Mouse (Mus musculus): Measurements from ENCODE around the gene Srgap2. TPM values are rescaled to one million over a fixed set of nuclear protein-coding genes. Genes with fewer than 3 reads are reported as not detected.
A peak's percentile ranks its signal among the peaks of the same experiment; 100 is the strongest.

The Srgap2 gene
- polyA plus RNA-seq, 1 experiment from 2014 or later = 18.6 TPM

DNA sequence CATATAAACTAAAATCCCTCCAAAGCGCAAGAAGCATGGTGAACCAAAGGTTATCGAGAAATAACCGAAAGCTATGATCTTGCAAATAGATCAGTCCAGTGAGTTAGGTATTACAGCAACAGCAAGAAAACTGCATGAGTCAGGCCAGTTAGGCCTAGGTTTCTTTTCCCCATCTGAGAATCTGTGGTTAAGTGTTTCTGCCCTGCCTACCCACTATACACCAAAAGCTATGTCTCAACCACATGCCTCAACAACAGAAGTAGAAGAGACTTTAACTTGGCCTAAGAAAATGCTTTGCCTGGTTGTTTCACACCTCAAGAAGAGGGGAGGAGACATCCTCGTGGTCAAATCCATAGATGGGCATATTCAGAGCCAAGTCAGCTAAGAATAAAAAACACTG is 80.6 kb downstream of the Srgap2 start:
- 93% methylated on average over 4 of the region's 4 CpGs for WGBS
- ATAC-seq (ENCODE audit: insufficient number of reproducible peaks, low FRiP score) = no peak

DNA sequence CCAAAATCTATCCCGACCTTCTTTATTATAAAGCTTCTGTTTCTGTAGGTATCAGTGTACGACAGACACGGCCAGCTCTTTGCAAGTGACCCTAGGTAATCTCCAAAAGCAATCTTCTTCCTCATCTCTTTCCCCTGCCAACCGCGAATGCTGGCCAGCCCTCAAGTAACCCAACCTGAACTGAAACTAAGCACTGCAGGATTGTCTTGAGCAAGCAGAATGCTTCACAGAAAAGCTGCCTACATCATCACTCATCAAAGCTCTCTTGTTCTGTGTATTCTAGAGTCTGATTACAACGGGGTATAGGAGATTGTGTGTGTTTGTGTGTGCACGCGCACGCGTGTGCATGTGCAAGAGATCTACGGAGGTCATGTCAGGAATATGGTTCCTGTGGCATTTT is 88.6 kb downstream of the Srgap2 start:
- Histone ChIP-seq H3K9ac (no peak overlapping the region), H3K4me1 (replicated peaks) (peaks cover 20% of the 10 kb centered on the region), H3K27ac (ENCODE audit: poor library complexity, severe bottlenecking) (no peak overlapping the region), H3K27me3 (replicated peaks) (no peaks in the 10 kb centered on the region), H3K36me3 (peaks cover 3% of the 10 kb centered on the region; the same call in 1 of the 2 replicates), H3K4me2 (no peak overlapping the region), H3K9me3 (replicated peaks) (no peaks in the 10 kb centered on the region), H3K4me3 (no peak overlapping the region)
- no peak for ATAC-seq (ENCODE audit: insufficient number of reproducible peaks, low FRiP score)
- WGBS = 82% methylated on average over 11 of the region's 11 CpGs

More for the DNA sequence above, 80.6 kb downstream of the Srgap2 start:
- peaks cover 24% of the 10 kb centered on the region for H3K4me1 ChIP-seq (replicated peaks)
- no peaks in the 10 kb centered on the region for H3K9me3 ChIP-seq (replicated peaks)
- no peak overlapping the region for H3K27ac ChIP-seq (ENCODE audit: poor library complexity, severe bottlenecking)
- H3K4me2 ChIP-seq = no peak overlapping the region
- H3K9ac ChIP-seq = no peak overlapping the region
- no peaks in the 10 kb centered on the region for H3K36me3 ChIP-seq
- H3K27me3 ChIP-seq (replicated peaks) = no peaks in the 10 kb centered on the region
- no peak overlapping the region for H3K4me3 ChIP-seq

DNA sequence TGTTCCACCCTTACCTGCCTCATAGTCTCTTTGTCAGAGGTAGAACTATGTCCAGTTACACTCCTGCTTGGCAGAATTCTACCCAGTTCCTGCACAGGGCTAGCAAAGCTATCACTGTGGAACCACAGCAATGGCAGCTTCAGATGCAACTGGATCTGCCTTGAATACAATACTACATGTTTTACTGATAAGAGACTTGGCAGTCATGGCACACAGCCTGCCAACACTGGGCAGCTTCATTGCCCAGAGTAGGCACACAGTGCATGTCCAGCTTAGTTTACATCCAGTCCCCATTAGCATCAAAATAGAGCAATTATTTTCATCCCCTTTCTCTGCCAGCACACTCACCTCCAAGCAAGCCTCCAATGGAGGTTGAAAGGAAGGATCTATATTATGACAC is 89.2 kb downstream of the Srgap2 start:
- H3K36me3 ChIP-seq = peaks cover 3% of the 10 kb centered on the region; the same call in 1 of the 2 replicates
- no peak overlapping the region for H3K4me3 ChIP-seq

DNA sequence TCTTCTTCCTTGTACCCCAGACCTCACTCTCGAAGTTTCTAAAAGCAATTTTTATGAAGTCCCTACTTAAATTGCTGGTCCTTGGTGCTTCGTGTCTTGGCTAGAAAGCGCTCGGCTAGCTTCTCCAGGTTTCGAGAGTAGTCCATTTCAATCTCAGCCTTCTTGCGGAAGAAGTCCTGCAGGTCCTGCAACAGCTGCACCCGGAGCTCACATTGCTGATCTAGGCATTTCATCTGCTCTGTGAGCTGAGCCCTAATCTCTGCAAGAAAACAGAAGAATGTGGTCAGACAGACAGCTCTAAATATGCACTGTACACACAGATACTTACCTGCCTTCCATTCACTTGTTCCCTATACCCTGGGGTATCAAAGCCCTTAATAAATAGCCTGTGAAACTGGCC is 90.5 kb downstream of the Srgap2 start:
- Histone ChIP-seq H3K4me1 (replicated peaks) (peaks cover 35% of the 10 kb centered on the region), H3K9ac (no peak overlapping the region), H3K27me3 (replicated peaks) (no peaks in the 10 kb centered on the region), H3K4me3 (no peak overlapping the region), H3K27ac (ENCODE audit: poor library complexity, severe bottlenecking) (no peak overlapping the region), H3K4me2 (no peak overlapping the region), H3K36me3 (peaks cover 3% of the 10 kb centered on the region; the same call in 1 of the 2 replicates), H3K9me3 (replicated peaks) (no peaks in the 10 kb centered on the region)
- ATAC-seq (ENCODE audit: insufficient number of reproducible peaks, low FRiP score) = no peak
- 78% methylated on average over 7 of the region's 7 CpGs for WGBS

More for the DNA sequence above, 89.2 kb downstream of the Srgap2 start:
- H3K27me3 ChIP-seq (replicated peaks) = no peaks in the 10 kb centered on the region
- peaks cover 25% of the 10 kb centered on the region for H3K4me1 ChIP-seq (replicated peaks)
- H3K4me2 ChIP-seq = no peak overlapping the region
- H3K9ac ChIP-seq = no peak overlapping the region
- ATAC-seq (ENCODE audit: insufficient number of reproducible peaks, low FRiP score) = no peak
- H3K27ac ChIP-seq (ENCODE audit: poor library complexity, severe bottlenecking) = no peak overlapping the region
- no peaks in the 10 kb centered on the region for H3K9me3 ChIP-seq (replicated peaks)

DNA sequence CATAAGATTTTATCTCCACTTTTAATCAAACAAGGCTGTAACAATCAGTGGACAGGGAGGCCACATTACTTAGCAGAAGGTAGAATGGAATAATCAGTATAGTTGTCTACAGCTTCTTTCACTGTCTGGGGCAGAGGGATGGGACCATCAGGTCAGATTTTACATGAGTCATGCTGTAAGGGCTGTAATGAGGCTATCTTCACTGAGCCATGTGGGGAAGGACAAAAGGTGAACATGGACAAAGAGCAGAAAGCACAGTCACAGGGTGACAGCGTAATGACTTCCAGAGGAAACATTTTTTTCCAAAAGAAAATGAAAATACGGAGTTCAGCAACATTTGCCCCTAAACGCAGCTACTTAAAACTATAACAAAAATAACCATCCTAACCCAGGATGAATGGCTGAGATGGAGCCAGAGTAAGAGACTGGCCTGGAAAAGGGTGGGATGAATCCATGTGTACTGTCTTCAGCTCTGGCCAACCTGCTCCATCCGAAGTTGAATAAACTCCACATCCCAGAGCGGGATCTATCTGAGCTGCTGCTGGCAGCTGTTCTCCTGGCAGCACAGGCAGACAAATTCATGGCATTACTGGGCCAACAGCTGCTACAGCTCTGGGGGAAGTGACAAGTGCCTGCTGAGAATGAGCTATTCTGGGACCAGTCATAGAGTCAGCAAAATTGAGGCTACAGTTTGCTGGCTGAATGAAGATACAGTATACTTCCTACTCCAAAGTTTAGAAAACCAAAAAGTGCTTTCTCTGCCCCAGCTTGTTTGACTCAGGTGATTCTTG is 95.5 kb downstream of the Srgap2 start:
- ATAC-seq (ENCODE audit: insufficient number of reproducible peaks, low FRiP score) = peak; percentile 67; the same call in 1 of the 2 replicates
- H3K9me3 ChIP-seq (replicated peaks) = no peaks in the 10 kb centered on the region
- H3K36me3 ChIP-seq = peaks cover 6% of the 10 kb centered on the region; the same call in 1 of the 2 replicates
- H3K4me1 ChIP-seq (replicated peaks) = peaks cover 49% of the 10 kb centered on the region
- H3K27ac ChIP-seq (ENCODE audit: poor library complexity, severe bottlenecking) = peak overlapping the region; percentile 86
- H3K4me2 ChIP-seq = peak overlapping the region; percentile 49
- no peak overlapping the region for H3K4me3 ChIP-seq
- 34% methylated on average over 5 of the region's 5 CpGs for WGBS
- no peaks in the 10 kb centered on the region for H3K27me3 ChIP-seq (replicated peaks)
- no peak overlapping the region for H3K9ac ChIP-seq

DNA sequence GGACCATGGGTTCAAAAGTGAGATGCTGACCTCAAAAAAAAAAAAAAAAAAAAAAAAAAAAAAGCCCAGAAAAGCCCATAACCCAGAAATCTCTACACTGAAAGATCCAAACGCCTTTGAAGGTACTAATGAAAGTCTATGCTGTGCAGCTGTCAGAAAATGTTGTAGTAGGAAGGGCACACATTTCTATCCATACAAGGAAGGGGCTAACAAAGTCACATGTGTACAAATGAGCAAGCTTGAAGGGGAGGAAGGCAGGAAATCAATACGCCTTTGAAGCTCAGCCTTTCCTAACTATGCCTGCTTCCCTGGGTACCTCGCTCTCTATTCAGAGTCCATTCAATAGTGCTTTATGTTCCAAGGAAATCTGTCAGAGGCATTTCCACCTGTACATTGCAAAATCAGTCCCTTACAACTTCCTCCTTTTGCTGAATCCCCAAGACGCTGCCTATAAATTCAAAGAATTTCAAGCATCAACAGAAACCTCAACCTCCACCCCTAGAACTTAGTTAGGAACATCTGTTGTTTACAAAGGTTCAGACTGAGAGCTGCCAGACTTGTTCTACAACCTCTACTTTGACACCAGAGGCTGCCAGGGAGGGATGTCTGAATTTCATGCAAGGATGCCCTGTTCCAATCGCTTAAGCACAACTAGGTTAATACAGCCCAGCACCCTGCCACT is 99.9 kb downstream of the Srgap2 start:
- H3K4me2 ChIP-seq = no peak overlapping the region

DNA sequence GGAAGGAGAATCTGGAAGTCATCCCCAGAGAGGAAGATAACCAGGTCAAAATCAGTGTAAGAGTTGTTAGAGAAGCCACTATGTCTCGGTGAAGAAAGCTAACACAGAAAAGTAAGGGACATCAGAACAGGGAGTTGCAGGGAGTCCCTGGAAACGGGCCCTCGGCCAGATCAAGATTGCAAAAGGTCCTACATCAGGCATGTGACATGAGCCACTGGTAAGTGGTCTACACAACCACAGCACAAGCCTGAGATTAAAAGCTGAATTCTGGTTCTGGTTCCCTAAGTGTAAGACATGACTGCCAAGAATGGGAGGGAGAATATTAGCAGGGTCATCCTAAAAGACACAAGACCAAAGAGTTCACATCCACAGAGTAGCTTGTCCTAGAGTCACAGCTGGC is 104.1 kb downstream of the Srgap2 start:
- H3K27me3 ChIP-seq (replicated peaks) = no peaks in the 10 kb centered on the region
- no peak overlapping the region for H3K4me2 ChIP-seq
- H3K4me3 ChIP-seq = no peak overlapping the region
- peaks cover 44% of the 10 kb centered on the region for H3K4me1 ChIP-seq (replicated peaks)
- 66% methylated on average over 3 of the region's 3 CpGs for WGBS
- H3K27ac ChIP-seq (ENCODE audit: poor library complexity, severe bottlenecking) = no peak overlapping the region
- no peak for ATAC-seq (ENCODE audit: insufficient number of reproducible peaks, low FRiP score)
- peaks cover 2% of the 10 kb centered on the region; the same call in 1 of the 2 replicates for H3K36me3 ChIP-seq
- no peaks in the 10 kb centered on the region for H3K9me3 ChIP-seq (replicated peaks)
- no peak overlapping the region for H3K9ac ChIP-seq

More for the DNA sequence above, 99.9 kb downstream of the Srgap2 start:
- Histone ChIP-seq H3K9ac (no peak overlapping the region), H3K27me3 (replicated peaks) (no peaks in the 10 kb centered on the region), H3K36me3 (peaks cover 6% of the 10 kb centered on the region; the same call in 1 of the 2 replicates), H3K4me1 (replicated peaks) (peaks cover 38% of the 10 kb centered on the region), H3K27ac (ENCODE audit: poor library complexity, severe bottlenecking) (no peak overlapping the region), H3K4me3 (no peak overlapping the region), H3K9me3 (replicated peaks) (no peaks in the 10 kb centered on the region)
- WGBS = 38% methylated on average over 5 of the region's 5 CpGs
- ATAC-seq (ENCODE audit: insufficient number of reproducible peaks, low FRiP score) = no peak

DNA sequence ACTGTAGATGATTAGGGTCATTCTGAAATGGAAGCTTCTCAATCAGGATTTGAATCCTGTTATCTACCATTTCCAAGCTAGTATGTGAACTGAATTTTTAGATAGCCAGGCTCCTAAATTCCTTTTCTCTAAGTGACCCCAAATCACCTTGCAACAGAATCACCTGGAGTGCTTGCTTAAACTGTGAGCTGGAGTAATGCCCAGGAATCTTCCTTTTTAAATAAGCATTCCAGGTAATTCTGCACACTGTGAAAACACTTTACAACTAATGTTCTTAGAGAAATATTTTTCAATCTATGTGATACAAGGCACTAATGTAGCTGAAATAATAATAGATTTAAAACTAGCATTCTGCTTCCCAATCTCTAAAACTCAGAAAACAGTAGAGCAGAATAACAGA is 106.0 kb downstream of the Srgap2 start:
- no peak for ATAC-seq (ENCODE audit: insufficient number of reproducible peaks, low FRiP score)
- Histone ChIP-seq H3K27ac (ENCODE audit: poor library complexity, severe bottlenecking) (peak overlapping the region; percentile 54), H3K27me3 (replicated peaks) (no peaks in the 10 kb centered on the region), H3K4me2 (no peak overlapping the region), H3K4me1 (replicated peaks) (peaks cover 48% of the 10 kb centered on the region), H3K9ac (no peak overlapping the region), H3K9me3 (replicated peaks) (no peaks in the 10 kb centered on the region), H3K36me3 (peaks cover 2% of the 10 kb centered on the region; the same call in 1 of the 2 replicates), H3K4me3 (no peak overlapping the region)

DNA sequence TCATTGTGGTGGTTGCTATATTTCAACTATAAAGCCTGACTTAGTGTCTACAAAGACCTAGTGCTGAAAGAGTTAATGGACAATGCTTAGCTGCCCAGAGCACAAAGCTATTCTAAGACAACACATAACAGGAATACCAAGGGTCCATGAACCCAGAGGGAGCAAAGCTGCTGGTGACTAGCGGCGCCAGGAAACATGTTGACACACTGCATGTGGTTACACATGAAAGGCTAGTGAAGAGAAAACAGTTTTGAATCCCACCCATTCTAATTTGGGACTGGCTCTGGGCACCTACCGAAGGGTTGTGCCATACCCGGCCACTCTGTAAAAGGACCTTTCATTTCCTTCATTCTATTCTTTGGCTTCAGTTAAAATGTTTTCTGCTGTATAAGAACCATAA is 106.5 kb downstream of the Srgap2 start:
- 31% methylated on average over 4 of the region's 4 CpGs for WGBS
- H3K36me3 ChIP-seq = peaks cover 2% of the 10 kb centered on the region; the same call in 1 of the 2 replicates
- peaks cover 48% of the 10 kb centered on the region for H3K4me1 ChIP-seq (replicated peaks)
- H3K4me3 ChIP-seq = no peak overlapping the region
- H3K9me3 ChIP-seq (replicated peaks) = no peaks in the 10 kb centered on the region
- H3K27me3 ChIP-seq (replicated peaks) = no peaks in the 10 kb centered on the region
- H3K9ac ChIP-seq = no peak overlapping the region
- H3K4me2 ChIP-seq = peak overlapping the region; percentile 31
- ATAC-seq (ENCODE audit: insufficient number of reproducible peaks, low FRiP score) = no peak
- H3K27ac ChIP-seq (ENCODE audit: poor library complexity, severe bottlenecking) = peak overlapping the region; percentile 54

DNA sequence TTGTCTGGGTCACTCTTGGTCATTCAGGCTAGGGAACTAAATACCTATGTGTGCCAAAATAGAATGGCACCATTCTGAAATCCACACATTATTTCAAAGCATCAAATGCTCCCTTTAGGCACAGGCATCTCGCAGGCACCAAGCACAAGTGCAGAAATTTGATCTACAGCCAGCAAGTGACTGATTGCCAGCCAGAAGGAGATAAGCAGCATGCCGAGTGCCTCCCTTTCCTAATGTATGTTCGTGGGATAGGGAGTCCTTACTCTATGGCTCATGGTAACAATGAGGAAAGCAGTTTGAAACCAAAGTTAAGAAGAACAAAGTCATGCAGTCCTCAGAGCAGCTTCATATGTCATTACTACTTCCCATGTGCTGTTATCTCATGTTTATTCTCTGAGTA is 107.8 kb downstream of the Srgap2 start:
- WGBS = 6% methylated on average over 3 of the region's 3 CpGs
- Histone ChIP-seq H3K9me3 (replicated peaks) (no peaks in the 10 kb centered on the region), H3K4me2 (peak overlapping the region; percentile 18; the same call in 1 of the 2 replicates), H3K4me3 (no peak overlapping the region), H3K27me3 (replicated peaks) (no peaks in the 10 kb centered on the region), H3K9ac (no peak overlapping the region), H3K36me3 (no peaks in the 10 kb centered on the region), H3K4me1 (replicated peaks) (peaks cover 50% of the 10 kb centered on the region), H3K27ac (ENCODE audit: poor library complexity, severe bottlenecking) (peak overlapping the region; percentile 54)
- no peak for ATAC-seq (ENCODE audit: insufficient number of reproducible peaks, low FRiP score)

DNA sequence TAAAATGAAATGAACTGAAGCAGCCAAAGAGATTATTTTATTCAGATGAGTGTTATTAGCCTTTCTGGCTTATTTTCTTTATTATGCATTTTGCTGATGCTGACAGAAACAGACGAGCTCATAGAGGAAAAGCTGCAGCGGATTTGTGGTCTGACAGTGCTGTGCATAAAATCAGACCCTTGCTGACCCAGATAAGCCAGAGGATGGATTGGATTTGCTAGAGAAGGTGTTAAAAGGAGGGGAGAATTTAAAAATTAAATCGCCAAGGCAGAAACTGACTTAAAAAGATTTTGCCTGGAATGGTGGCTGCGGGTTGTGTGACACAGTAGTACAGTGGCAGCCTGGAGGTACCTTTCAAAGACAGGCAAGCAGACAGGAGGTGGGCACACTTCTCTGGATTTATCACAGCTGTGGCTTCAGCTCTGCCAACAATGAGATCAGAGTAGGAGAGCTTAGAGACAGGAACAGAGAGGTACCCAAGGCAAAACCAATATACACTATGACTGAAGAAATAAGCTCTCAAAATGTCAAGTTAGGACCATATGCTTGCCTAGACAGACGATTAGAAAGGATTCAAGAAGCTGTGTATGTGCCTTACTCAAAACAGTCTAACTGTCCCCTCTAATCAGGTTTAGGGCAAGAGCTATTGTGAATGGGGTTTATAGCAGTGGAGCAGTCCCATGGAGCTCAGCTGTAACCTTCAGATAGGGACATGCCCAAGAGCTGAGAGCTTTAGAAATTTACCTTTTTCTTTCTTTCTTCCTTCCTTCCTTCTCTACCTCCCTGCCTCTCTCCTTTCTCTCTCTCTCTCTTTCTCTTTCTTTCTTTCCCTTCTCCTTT is 109.1 kb downstream of the Srgap2 start:
- Histone ChIP-seq H3K27me3 (replicated peaks) (no peaks in the 10 kb centered on the region), H3K4me2 (peak overlapping the region; percentile 9; the same call in 1 of the 2 replicates), H3K9ac (no peak overlapping the region), H3K9me3 (replicated peaks) (no peaks in the 10 kb centered on the region), H3K4me3 (no peak overlapping the region), H3K36me3 (no peaks in the 10 kb centered on the region), H3K27ac (ENCODE audit: poor library complexity, severe bottlenecking) (peak overlapping the region; percentile 52), H3K4me1 (replicated peaks) (peaks cover 53% of the 10 kb centered on the region)
- 32% methylated on average over 5 of the region's 5 CpGs for WGBS
- ATAC-seq (ENCODE audit: insufficient number of reproducible peaks, low FRiP score) = no peak

Data from heart, embryonic 12.5 days (tissue).